Mouse (Mus musculus) forebrain, embryonic 13.5 days (tissue): ENCODE measurements around the gene Dcps. TPM values are rescaled to one million over a fixed set of nuclear protein-coding genes. Genes with fewer than 3 reads are reported as not detected.

Experiments
- ATAC-seq: fragments of 200-750 bp; cut with Nextera tagmentation; 2 replicates; pipeline ENCODE4 v1.8.0; 2017
- H3K27ac ChIP-seq: fragments of 300-500 bp; sonication (generic); 2 replicates; pipeline ENCODE4 v1.5.1; 2015; ENCODE audit warnings: inconsistent platforms, mild to moderate bottlenecking, moderate library complexity
- H3K27me3 ChIP-seq: fragments of 300-500 bp; sonication (generic); 2 replicates; pipeline ENCODE4 v1.6.1; 2015; ENCODE audit warnings: mild to moderate bottlenecking, inconsistent platforms
- H3K36me3 ChIP-seq: fragments of 300-500 bp; sonication (generic); 2 replicates; pipeline ENCODE4 v1.6.1; 2015; ENCODE audit warnings: mild to moderate bottlenecking, inconsistent platforms; ENCODE audit not compliant: poor library complexity, severe bottlenecking
- H3K4me1 ChIP-seq: fragments of 300-500 bp; sonication (generic); 2 replicates; pipeline ENCODE4 v1.6.1; 2015; ENCODE audit warnings: inconsistent platforms
- H3K4me2 ChIP-seq: fragments of 300-500 bp; sonication (generic); 2 replicates; pipeline ENCODE4 v1.6.1; 2015; ENCODE audit warnings: inconsistent platforms, mild to moderate bottlenecking, moderate library complexity
- H3K4me3 ChIP-seq: fragments of 300-500 bp; sonication (generic); 2 replicates; pipeline ENCODE4 v1.5.1; 2015; ENCODE audit warnings: mild to moderate bottlenecking, inconsistent platforms
- H3K9ac ChIP-seq: fragments of 300-500 bp; sonication (generic); 2 replicates; pipeline ENCODE4 v1.6.1; 2015; ENCODE audit warnings: mild to moderate bottlenecking, inconsistent platforms
- H3K9me3 ChIP-seq: fragments of 300-500 bp; sonication (generic); replicated peaks from 2 replicates; pipeline ENCODE4 v1.6.1; 2016; ENCODE audit warnings: inconsistent platforms
- WGBS: fragments of 180-500 bp; shearing (Covaris S2); methylation state at CpG from one replicate; pipeline ENCODE4 v1.1.7; 2015; 5-methylcytosine and 5-hydroxymethylcytosine counted together
- polyA plus RNA-seq: library from polyadenylated mRNA; unstranded; fragments of >200 nt; fragmentation: Nextera tagmentation; extraction: Ambion mirVana; gene quantifications from 2 replicates; pipeline ENCODE4 v1.2.1, GENCODE M21; 2015

Gene Dcps
- polyA plus RNA-seq, 1 experiment from 2014 or later = 94.4 TPM

GRCm38 (mm10) chr9:35111941-35112595 lies 63.8 kb downstream of the Dcps start:
- peak; percentile 31; the same call in 1 of the 2 replicates for ATAC-seq
- Histone ChIP-seq H3K4me2 (peak overlapping the region; percentile 43), H3K9ac (peak overlapping the region; percentile 18; the same call in 1 of the 2 replicates), H3K9me3 (no peaks in the 10 kb centered on the region), H3K36me3 (no peaks in the 10 kb centered on the region), H3K4me1 (peaks cover 33% of the 10 kb centered on the region), H3K27ac (no peak overlapping the region), H3K27me3 (no peaks in the 10 kb centered on the region), H3K4me3 (no peak overlapping the region)
- 16% methylated on average over 19 of the region's 19 CpGs for WGBS

DNA sequence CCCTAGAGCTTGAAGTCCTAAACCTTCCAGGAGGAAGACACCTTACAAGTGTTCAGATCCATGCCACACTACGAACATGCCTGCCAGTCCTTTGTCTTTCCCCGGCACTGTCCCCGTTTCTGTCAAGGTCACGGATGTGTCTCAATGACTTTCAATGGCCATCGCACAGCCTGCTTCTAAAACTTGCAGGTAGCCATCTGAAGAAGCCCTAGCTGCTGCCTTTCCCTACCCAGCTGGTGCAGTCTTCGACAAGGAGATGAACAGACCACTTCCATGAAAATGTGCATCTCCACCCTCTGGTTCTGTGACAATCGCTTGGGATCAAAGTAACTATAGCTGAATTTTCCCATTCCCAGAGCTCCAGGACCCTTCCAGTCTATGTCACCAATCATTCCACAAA lies 64.4 kb downstream of the Dcps start:
- 81% methylated on average over 7 of the region's 7 CpGs for WGBS
- no peaks in the 10 kb centered on the region for H3K36me3 ChIP-seq
- no peak overlapping the region for H3K27ac ChIP-seq
- no peaks in the 10 kb centered on the region for H3K9me3 ChIP-seq
- peak overlapping the region; percentile 43 for H3K4me2 ChIP-seq
- peaks cover 33% of the 10 kb centered on the region for H3K4me1 ChIP-seq
- H3K27me3 ChIP-seq = no peaks in the 10 kb centered on the region
- H3K9ac ChIP-seq = peak overlapping the region; percentile 18; the same call in 1 of the 2 replicates
- H3K4me3 ChIP-seq = no peak overlapping the region
- no peak for ATAC-seq

- H3K9me3 ChIP-seq = no peaks in the 10 kb centered on the region
- no peak overlapping the region for H3K4me2 ChIP-seq
- WGBS = 80% methylated on average over 4 of the region's 4 CpGs
- H3K4me3 ChIP-seq = no peak overlapping the region
- H3K36me3 ChIP-seq = no peaks in the 10 kb centered on the region
- H3K9ac ChIP-seq = no peak overlapping the region
- H3K4me1 ChIP-seq = peaks cover 25% of the 10 kb centered on the region
- no peaks in the 10 kb centered on the region for H3K27me3 ChIP-seq
- no peak for ATAC-seq
- H3K27ac ChIP-seq = no peak overlapping the region
Measured at GRCm38 (mm10) chr9:35110567-35110966, 65.3 kb downstream of the Dcps start.

- Histone ChIP-seq H3K36me3 (no peaks in the 10 kb centered on the region), H3K4me3 (no peak overlapping the region), H3K9ac (no peak overlapping the region), H3K27ac (no peak overlapping the region), H3K27me3 (no peaks in the 10 kb centered on the region), H3K4me1 (peaks cover 21% of the 10 kb centered on the region), H3K9me3 (no peaks in the 10 kb centered on the region), H3K4me2 (no peak overlapping the region)
- ATAC-seq = no peak
- 90% methylated on average over 5 of the region's 5 CpGs for WGBS
Measured at GRCm38 (mm10) chr9:35110051-35110450, 65.8 kb downstream of the Dcps start.

GRCm38 (mm10) chr9:35108916-35109315 lies 66.9 kb downstream of the Dcps start:
- no peak overlapping the region for H3K4me3 ChIP-seq
- peaks cover 21% of the 10 kb centered on the region for H3K4me1 ChIP-seq
- peak overlapping the region; percentile 31; the same call in 1 of the 2 replicates for H3K27ac ChIP-seq
- no peaks in the 10 kb centered on the region for H3K27me3 ChIP-seq
- H3K4me2 ChIP-seq = no peak overlapping the region
- no peaks in the 10 kb centered on the region for H3K9me3 ChIP-seq
- no peak overlapping the region for H3K9ac ChIP-seq
- ATAC-seq = peak; percentile 50; the same call in 1 of the 2 replicates
- 56% methylated on average over 5 of the region's 5 CpGs for WGBS
- H3K36me3 ChIP-seq = no peaks in the 10 kb centered on the region

GRCm38 (mm10) chr9:35108066-35108465 lies 67.8 kb downstream of the Dcps start:
- Histone ChIP-seq H3K36me3 (no peaks in the 10 kb centered on the region), H3K4me1 (peaks cover 21% of the 10 kb centered on the region), H3K27ac (no peak overlapping the region), H3K9me3 (no peaks in the 10 kb centered on the region), H3K4me2 (no peak overlapping the region), H3K9ac (no peak overlapping the region), H3K27me3 (no peaks in the 10 kb centered on the region), H3K4me3 (no peak overlapping the region)
- no peak for ATAC-seq
- 89% methylated on average over 3 of the region's 3 CpGs for WGBS

DNA sequence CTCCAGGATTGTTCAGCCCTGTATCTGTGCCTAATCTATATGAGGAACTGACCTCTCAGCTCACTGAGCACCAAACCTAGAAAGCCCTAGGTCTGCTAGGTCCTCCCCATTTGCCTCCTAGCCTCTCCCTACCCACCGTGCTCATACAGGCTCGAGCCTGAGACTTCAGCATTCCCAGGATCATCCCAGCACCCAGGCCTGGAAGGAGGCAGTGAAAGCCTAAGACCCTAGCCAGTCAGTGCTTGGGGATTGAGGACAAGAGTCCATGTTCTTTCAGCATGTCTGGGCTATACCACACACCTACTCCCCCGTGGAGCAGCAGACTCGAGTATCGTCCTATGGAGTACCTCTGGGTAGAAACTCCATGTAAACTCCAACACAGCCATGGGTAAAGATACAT lies 68.5 kb downstream of the Dcps start:
- no peak overlapping the region for H3K4me2 ChIP-seq
- H3K9ac ChIP-seq = no peak overlapping the region
- peaks cover 19% of the 10 kb centered on the region for H3K4me1 ChIP-seq
- no peaks in the 10 kb centered on the region for H3K36me3 ChIP-seq
- H3K27me3 ChIP-seq = no peaks in the 10 kb centered on the region
- no peaks in the 10 kb centered on the region for H3K9me3 ChIP-seq
- no peak overlapping the region for H3K27ac ChIP-seq
- no peak overlapping the region for H3K4me3 ChIP-seq
- 94% methylated on average over 5 of the region's 5 CpGs for WGBS
- ATAC-seq = no peak

- ATAC-seq = no peak
- Histone ChIP-seq H3K9ac (no peak overlapping the region), H3K27ac (no peak overlapping the region), H3K27me3 (no peaks in the 10 kb centered on the region), H3K4me1 (peaks cover 7% of the 10 kb centered on the region), H3K36me3 (no peaks in the 10 kb centered on the region), H3K4me2 (no peak overlapping the region), H3K9me3 (no peaks in the 10 kb centered on the region), H3K4me3 (no peak overlapping the region)
- WGBS = 74% methylated on average over 15 of the region's 15 CpGs
Measured at GRCm38 (mm10) chr9:35105884-35106880, 69.7 kb downstream of the Dcps start.

DNA sequence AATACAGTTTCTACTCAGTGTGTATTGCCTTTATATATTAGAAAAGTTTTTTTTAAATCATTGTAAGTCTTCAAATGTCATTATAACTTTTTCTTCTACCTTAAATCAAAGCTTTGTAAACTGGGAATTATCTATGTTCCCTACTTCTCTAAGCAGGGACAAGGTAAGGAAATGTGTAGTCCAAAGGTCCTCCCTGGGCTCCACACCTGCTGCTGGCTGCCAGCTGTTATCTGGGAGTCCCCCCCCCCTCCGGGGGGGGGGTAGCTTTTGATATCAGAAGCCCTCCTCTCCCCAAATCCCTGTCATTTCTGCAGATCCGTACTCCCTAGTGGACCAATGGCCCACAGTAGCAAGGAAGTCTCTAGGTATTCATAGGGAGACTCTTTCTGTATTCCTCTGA lies 70.4 kb downstream of the Dcps start:
- 83% methylated on average over 2 of the region's 2 CpGs for WGBS
- Histone ChIP-seq H3K27me3 (no peaks in the 10 kb centered on the region), H3K4me2 (no peak overlapping the region), H3K27ac (no peak overlapping the region), H3K4me3 (no peak overlapping the region), H3K36me3 (no peaks in the 10 kb centered on the region), H3K9me3 (no peaks in the 10 kb centered on the region), H3K4me1 (peaks cover 6% of the 10 kb centered on the region), H3K9ac (no peak overlapping the region)
- ATAC-seq = no peak

- Histone ChIP-seq H3K9me3 (no peaks in the 10 kb centered on the region), H3K4me1 (peaks cover 6% of the 10 kb centered on the region), H3K4me2 (no peak overlapping the region), H3K27me3 (no peaks in the 10 kb centered on the region), H3K4me3 (no peak overlapping the region), H3K27ac (no peak overlapping the region), H3K9ac (no peak overlapping the region), H3K36me3 (no peaks in the 10 kb centered on the region)
- WGBS = 86% methylated on average over 4 of the region's 4 CpGs
- ATAC-seq = no peak
Measured at GRCm38 (mm10) chr9:35104711-35105110, 71.2 kb downstream of the Dcps start.

DNA sequence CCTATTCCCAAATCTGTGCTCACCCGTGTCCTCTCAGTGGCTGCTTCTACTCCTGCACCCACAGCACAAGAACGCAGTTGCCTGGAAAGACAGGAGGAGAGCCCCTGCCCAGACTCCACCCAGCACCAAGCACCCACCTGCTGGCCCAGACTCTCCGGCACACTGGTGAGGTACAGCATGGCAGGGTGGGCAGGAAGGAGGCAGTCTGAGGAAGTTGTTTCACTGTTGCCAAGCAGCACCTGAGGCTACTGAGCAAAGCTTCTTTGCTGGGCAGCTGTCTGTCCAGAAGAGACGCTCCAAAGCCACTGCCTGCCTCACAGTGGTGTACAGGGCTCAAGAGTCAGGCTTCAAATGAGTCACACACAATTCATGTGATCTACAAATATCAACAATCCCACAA lies 77.1 kb downstream of the Dcps start:
- Histone ChIP-seq H3K4me3 (no peak overlapping the region), H3K9me3 (no peaks in the 10 kb centered on the region), H3K27ac (no peak overlapping the region), H3K4me1 (no peaks in the 10 kb centered on the region), H3K9ac (no peak overlapping the region), H3K36me3 (no peaks in the 10 kb centered on the region), H3K27me3 (no peaks in the 10 kb centered on the region), H3K4me2 (no peak overlapping the region)
- no peak for ATAC-seq
- 77% methylated on average over 4 of the region's 4 CpGs for WGBS

GRCm38 (mm10) chr9:35097901-35098300 lies 78.0 kb downstream of the Dcps start:
- ATAC-seq = no peak
- Histone ChIP-seq H3K4me2 (no peak overlapping the region), H3K27me3 (no peaks in the 10 kb centered on the region), H3K9ac (no peak overlapping the region), H3K4me3 (no peak overlapping the region), H3K9me3 (no peaks in the 10 kb centered on the region), H3K36me3 (no peaks in the 10 kb centered on the region), H3K27ac (no peak overlapping the region), H3K4me1 (no peaks in the 10 kb centered on the region)
- WGBS = 93% methylated on average over 4 of the region's 4 CpGs
